Mouse (Mus musculus): ENCODE measurements around the gene Lgr6.

Lgr6 gene

DNA sequence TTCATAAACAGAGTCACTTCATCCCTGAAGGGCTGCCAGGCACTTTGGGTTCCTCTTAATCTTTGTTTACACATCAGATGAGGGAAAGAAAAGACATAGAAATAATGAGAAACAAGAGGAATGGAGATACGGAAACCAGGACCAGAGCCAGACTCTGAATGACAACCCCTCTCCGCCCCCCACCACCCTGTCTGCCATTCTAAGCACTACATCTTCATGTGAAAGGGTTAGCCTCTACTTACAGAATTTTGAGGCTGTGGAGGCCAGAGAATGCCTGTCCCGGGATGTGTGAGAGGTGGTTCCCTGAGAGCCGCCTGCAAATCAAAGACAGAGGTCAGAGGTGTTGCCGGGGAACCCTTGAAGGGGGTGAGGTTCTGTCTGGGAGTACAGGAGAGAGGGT is 32.4 kb downstream of the Lgr6 start:
- no peak for DNase-seq

DNA sequence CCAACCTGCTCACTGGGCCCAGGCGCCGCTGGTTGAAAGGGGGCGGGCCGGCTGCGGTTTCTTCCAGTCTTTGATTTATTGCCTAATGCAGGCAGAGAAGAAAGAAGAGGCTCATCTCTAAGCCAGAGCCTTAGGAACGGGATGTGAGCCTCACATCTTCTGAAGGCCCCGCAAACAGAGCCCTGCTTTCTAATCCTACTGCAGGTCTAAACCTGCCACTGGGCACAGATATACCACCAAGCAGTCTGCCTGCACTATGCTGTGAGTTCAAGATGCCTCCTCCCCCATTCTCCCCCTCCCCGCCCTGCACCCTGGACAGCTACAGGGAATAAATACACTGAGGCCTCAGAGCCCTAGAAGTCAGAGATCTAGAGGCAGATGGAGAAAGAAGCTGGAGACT is 35.2 kb downstream of the Lgr6 start:
- no peak for DNase-seq

- DNase-seq, result no peak
Observed at GRCm38 (mm10) chr1:135064525-135064924, 40.6 kb downstream of the Lgr6 start.

DNA sequence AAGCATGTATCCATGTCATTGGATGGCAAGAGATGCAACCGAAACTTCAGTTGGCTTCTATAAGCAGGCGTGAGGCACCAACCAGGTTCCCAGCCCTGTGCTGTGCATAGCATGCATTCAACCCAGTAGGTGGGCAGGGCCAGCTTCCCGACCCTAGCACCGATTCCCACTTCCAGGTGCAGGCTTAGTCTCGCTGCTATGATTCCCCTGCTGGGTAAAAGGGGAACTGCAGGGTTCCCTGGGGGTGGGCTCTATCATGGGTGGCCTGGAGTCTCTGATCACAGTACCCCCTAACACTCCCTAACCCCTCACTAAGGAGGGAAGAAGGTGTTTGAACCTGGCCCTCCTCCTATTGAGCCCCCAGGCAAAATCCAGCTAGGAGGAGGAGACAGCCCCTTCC is 42.1 kb downstream of the Lgr6 start:
- DNase-seq, result no peak

DNA sequence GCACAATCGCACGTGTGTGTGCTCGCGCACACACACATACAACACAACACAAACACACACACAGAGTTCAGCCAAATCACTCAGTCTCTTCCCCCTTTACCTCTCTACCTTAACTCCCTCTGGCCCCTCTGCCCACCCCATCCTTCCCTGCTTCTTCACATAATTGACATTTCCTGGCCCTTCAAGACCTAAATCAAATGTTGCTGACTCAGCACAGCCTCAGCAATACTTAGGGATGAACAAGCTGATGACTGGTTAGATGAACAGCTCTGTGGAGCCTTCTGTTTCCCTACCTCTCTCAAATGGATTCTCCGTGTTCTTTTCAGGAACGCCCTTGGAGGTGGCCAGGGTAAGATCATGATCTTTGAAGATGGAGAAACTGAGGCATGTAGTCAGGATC is 43.8 kb downstream of the Lgr6 start:
- no peak for DNase-seq

DNA sequence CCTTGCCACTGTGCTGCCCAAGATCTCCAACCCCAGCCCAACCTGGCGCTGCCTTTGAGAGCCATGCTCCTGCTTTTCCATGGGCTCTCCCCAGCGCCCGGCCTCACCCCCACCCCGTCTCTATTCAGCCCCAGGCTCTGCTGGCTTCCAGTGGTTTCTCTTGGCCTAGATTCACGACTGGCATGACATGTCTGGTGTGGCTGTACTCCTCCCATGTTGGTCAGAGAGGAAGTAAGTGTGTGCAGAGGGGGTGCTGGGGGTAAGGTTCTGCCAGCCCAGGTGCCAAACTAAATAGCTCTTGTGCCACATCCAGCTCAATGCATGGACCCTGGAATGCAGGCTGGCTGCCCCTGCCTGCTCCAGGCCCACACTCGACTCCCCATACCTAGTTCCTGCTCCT is 44.9 kb downstream of the Lgr6 start:
- no peak for DNase-seq

DNA sequence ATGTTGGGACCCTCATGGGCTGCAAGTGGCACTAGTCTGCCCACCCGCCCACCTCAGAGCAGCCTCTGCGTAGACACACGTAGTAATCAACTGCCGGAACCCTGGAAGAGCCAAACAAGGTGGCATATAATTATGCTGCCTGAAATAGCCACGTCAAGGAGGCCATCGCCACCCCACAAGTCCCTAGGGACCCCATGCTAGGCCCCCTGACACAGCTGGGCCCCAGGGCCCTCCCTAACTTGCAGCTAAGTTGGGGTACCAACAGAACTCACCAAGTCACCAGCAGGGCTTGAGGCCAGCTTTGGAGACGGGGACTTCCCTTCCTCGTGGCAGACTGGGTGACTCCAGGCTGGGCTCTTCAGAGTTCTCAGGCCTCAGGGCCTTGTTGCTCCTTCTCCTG is 48.2 kb downstream of the Lgr6 start:
- DNase-seq, result no peak

DNA sequence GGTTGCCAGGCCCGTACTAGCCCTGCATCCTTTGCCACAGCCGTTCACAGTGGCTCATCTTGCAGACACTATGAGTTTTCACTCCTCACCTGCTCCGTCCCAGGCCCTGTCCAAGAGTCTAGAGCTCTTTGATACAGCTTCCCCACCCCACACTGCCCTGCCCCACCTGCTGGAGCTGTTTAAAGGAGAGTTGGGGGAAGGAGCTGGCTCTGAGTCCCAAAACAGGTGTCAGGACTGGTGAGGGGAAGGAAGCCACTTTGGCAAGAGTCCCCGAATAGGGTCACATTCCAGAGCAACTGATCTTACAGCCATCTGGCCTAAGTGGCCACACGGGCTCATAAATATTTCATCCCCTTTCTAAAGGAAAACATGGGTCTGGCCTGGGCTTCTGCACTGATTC is 51.0 kb downstream of the Lgr6 start:
- no peak for DNase-seq

- DNase-seq, result no peak
Observed at GRCm38 (mm10) chr1:135044439-135044838, 60.6 kb downstream of the Lgr6 start.

- DNase-seq, result no peak
Observed at GRCm38 (mm10) chr1:135036297-135036696, 68.8 kb downstream of the Lgr6 start.

- no peak for DNase-seq
Observed at GRCm38 (mm10) chr1:135032658-135033057, 72.4 kb downstream of the Lgr6 start.

DNA sequence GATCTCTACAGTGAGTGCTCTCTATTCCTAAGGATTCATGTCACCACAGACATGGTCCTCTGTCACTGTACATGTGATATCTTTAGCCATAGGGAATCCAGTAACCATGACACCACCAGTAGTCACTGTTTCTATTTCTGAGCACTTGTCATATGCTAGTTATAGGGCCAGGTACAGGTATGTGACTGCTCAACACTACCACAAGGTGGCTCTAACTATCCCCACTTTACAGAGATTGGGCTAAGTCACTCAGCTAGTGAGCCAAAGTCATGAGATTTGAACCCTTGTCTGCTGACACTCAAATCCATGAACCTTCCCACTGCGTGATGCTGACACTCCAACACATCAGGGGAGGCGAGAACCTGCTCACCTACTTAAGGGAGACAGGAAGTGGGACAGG is 75.0 kb downstream of the Lgr6 start:
- no peak for DNase-seq

GRCm38 (mm10) chr1:135026275-135026674 is 78.8 kb downstream of the Lgr6 start:
- DNase-seq, result no peak

GRCm38 (mm10) chr1:135023583-135023982 is 81.5 kb downstream of the Lgr6 start:
- no peak for DNase-seq

- no peak for DNase-seq
Observed at GRCm38 (mm10) chr1:135021936-135022335, 83.1 kb downstream of the Lgr6 start.

DNA sequence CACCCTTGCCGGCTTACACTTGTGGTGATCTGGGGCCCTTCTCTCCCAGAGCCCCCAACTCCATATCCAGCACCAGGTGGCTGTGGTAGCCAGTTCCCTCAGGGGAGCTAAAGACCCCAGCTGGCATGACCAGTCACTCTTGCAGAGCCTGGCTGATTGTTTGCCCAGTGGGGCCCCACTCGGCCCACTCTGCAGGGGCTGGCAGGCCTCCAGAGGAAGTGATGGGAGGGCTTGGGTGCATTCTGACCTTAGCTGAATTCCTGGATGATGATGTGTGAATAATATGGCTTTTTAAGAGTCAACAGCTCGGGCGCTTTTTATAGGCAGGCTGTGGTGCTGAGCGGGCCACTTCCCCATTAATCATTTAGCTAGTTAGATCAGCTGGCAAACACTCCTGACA is 84.1 kb downstream of the Lgr6 start:
- peak; percentile 27 for DNase-seq

GRCm38 (mm10) chr1:135020281-135020940 is 84.7 kb downstream of the Lgr6 start:
- DNase-seq, result peak; percentile 32

DNA sequence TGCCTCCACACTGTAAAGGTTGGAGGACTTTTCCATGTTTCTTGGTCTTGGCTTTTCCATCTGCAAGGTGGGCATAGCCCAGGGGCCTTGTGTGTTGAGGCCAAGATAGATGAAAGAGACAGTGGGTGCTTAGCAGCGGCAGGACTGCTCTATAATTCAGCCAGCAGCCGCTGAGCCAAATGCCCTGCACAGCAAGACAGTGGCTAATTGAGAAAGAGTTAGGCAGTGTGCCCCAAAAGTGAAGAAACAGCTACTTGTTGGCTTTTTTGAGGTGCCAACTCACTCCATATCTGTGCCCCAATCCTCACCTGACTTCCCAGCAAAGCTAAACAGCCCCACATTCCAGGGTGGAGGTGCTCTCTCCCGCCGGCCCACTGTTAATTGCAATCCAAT is 85.3 kb downstream of the Lgr6 start:
- DNase-seq, result no peak

DNA sequence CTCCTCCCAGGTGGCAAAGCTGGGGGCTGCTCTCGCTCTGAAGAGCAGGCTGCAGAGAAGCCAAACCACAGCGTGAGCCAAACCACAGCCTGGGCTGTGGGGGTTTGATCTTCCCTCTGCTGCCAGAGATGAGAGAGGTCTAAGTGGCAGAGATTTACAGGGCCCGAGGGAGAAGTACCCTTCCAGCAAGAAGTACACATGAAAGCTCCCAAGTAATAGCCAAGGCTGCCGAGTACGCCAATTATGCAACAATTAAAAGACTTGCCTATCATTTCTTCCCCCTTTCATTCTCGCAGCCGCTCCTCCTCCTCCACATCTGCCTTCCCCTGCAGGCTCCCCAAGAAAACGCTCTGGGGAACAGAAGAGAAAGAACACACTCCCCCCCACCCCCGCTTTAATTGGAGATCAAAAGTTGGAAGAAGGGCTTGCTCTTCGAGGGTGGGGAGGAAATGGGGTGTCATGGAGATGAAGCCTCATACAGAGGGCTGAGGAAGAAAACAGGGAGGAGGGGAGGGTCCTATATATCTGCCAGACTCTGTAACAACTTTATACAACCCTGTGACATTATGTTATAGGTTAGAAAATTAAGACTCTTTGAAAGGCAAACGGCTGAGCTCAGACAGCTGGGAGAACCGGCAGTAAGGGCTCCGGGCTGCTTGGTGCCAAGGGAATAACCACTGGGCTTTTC is 85.8 kb downstream of the Lgr6 start:
- DNase-seq, result no peak

- DNase-seq, result no peak
Observed at GRCm38 (mm10) chr1:135017656-135018015, 87.4 kb downstream of the Lgr6 start.

GRCm38 (mm10) chr1:135016907-135017655 is 88.0 kb downstream of the Lgr6 start:
- DNase-seq, result no peak

DNA sequence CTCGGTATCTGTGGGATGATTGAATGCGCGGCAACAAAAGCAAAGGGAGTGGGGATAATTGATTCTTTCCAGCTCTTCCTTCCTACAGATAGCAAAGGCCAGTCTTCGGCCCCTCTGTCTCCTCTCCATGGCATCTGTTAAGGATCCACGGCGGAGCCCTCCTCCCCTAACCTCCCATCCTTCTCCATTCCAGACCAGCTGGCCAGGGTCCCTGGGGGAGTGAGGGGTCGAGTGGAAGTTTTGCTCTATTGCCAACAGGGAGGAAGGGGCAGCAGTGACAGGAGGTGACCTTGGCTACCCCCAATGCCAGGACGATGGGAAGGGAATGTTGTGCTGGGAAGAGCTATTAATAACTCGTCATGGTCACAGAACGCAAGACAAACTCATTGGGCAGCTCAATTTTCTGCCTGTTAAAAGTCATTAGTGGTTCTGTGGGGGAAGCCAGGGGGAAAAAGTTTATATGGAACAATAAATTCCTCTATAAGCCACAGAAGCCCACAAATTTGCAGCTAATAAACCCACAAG is 90.1 kb downstream of the Lgr6 start:
- no peak for DNase-seq

DNA sequence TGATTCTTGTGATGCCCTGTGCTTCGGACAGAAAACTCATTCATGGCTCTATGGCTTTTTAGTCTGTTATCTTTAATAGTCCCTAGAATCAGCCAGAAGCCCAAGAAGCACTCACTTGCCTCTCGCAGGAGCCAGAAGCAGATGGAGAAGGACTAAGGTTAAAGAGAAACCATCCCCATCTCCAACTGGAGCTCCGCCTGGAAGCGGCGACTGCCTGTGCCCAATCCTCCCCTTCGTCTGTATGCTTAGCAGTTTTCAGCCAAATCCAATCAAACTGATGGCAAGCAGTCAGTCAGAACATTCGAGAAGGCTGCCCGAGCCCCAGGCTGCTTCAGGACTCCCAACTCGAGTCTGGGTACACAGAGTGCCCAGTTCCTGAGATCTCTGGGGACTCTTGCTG is 92.6 kb downstream of the Lgr6 start:
- DNase-seq, result no peak

DNA sequence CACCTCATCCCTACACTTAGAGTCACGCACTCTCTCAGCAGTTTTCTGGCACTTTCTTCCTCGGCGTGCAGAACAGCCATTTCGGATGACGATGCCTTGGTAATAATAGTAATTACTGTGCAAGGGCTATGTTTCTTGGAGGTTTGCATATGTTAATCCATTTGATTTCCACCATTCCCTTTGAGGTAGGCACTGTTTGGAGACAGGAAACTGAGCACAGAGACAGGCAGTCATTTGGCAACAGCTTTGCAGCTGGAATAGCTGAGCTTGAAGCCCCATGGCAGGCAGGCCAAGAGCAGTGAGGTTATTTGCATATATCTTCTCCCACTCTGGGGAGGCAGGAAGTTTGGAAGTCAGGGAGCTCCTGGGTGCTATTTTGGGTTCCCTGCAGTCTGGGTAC is 93.2 kb downstream of the Lgr6 start:
- DNase-seq, result no peak

Data from layer of hippocampus, adult 9-11 months (tissue).